Mouse (Mus musculus) neural tube, embryonic 15.5 days (tissue): ENCODE data around the gene Sorcs1. TPM values are rescaled to one million over a fixed set of nuclear protein-coding genes. Genes with fewer than 3 reads are reported as not detected.

Source experiments
- ATAC-seq: fragments of 200-750 bp; cut with Nextera tagmentation; 2 replicates; pipeline ENCODE4 v1.8.0; 2017; ENCODE audit warnings: mild to moderate bottlenecking, moderate TSS enrichment, moderate library complexity; ENCODE audit not compliant: low FRiP score
- H3K27ac ChIP-seq: fragments of 300-500 bp; sonication (generic); replicated peaks from 2 replicates; pipeline ENCODE4 v1.5.1; 2015; ENCODE audit warnings: mild to moderate bottlenecking, inconsistent platforms
- H3K27me3 ChIP-seq: fragments of 300-500 bp; sonication (generic); replicated peaks from 2 replicates; pipeline ENCODE4 v1.6.1; 2015; ENCODE audit warnings: inconsistent platforms
- H3K36me3 ChIP-seq: fragments of 300-500 bp; sonication (generic); 2 replicates; pipeline ENCODE4 v1.6.1; 2015; ENCODE audit warnings: inconsistent platforms
- H3K4me1 ChIP-seq: fragments of 300-500 bp; sonication (generic); 2 replicates; pipeline ENCODE4 v1.6.1; 2015; ENCODE audit warnings: inconsistent platforms
- H3K4me2 ChIP-seq: fragments of 300-500 bp; sonication (generic); 2 replicates; pipeline ENCODE4 v1.6.1; 2015; ENCODE audit warnings: inconsistent platforms, mild to moderate bottlenecking, moderate library complexity
- H3K4me3 ChIP-seq: fragments of 300-500 bp; sonication (generic); replicated peaks from 2 replicates; pipeline ENCODE4 v1.5.1; 2015; ENCODE audit warnings: mild to moderate bottlenecking, inconsistent platforms
- H3K9ac ChIP-seq: fragments of 300-500 bp; sonication (generic); replicated peaks from 2 replicates; pipeline ENCODE4 v1.6.1; 2015; ENCODE audit warnings: mild to moderate bottlenecking, inconsistent platforms
- H3K9me3 ChIP-seq: fragments of 300-500 bp; sonication (generic); replicated peaks from 2 replicates; pipeline ENCODE4 v1.6.1; 2016; ENCODE audit warnings: inconsistent platforms
- WGBS: fragments of 180-500 bp; shearing (Covaris S2); methylation state at CpG from one replicate; pipeline ENCODE4 v1.1.7; 2015; ENCODE audit warnings: mixed read lengths; 5-methylcytosine and 5-hydroxymethylcytosine counted together
- polyA plus RNA-seq: library from polyadenylated mRNA; unstranded; fragments of >200 nt; fragmentation: Nextera tagmentation; extraction: Ambion mirVana; gene quantifications from 2 replicates; pipeline ENCODE4 v1.2.1, GENCODE M21; 2015

Gene Sorcs1
- polyA plus RNA-seq, 1 experiment from 2014 or later, result 20.9 TPM

GRCm38 (mm10) chr19:50410561-50410960 lies 267.9 kb downstream of the Sorcs1 start:
- H3K27me3 ChIP-seq, result no peaks in the 10 kb centered on the region
- H3K4me2 ChIP-seq, result no peak overlapping the region
- no peaks in the 10 kb centered on the region for H3K9me3 ChIP-seq
- ATAC-seq, result no peak
- 76% methylated on average over 3 of the region's 3 CpGs for WGBS
- H3K9ac ChIP-seq, result no peak overlapping the region
- no peak overlapping the region for H3K27ac ChIP-seq
- no peak overlapping the region for H3K4me3 ChIP-seq
- no peaks in the 10 kb centered on the region for H3K36me3 ChIP-seq
- no peaks in the 10 kb centered on the region for H3K4me1 ChIP-seq

- 88% methylated on average over 2 of the region's 2 CpGs for WGBS
- H3K36me3 ChIP-seq, result no peaks in the 10 kb centered on the region
These were observed 280.1 kb downstream of the Sorcs1 start for GRCm38 (mm10) chr19:50398341-50398740.

GRCm38 (mm10) chr19:50395731-50396130 lies 282.7 kb downstream of the Sorcs1 start:
- 87% methylated on average over 6 of the region's 6 CpGs for WGBS
- H3K9ac ChIP-seq, result no peak overlapping the region
- H3K27ac ChIP-seq, result no peak overlapping the region
- no peaks in the 10 kb centered on the region for H3K4me1 ChIP-seq
- ATAC-seq, result no peak
- no peaks in the 10 kb centered on the region for H3K36me3 ChIP-seq
- H3K9me3 ChIP-seq, result no peaks in the 10 kb centered on the region
- no peak overlapping the region for H3K4me3 ChIP-seq
- no peak overlapping the region for H3K4me2 ChIP-seq
- no peaks in the 10 kb centered on the region for H3K27me3 ChIP-seq

More at GRCm38 (mm10) chr19:50398341-50398740, 280.1 kb downstream of the Sorcs1 start:
- no peak for ATAC-seq
- no peaks in the 10 kb centered on the region for H3K4me1 ChIP-seq
- H3K27me3 ChIP-seq, result no peaks in the 10 kb centered on the region
- no peaks in the 10 kb centered on the region for H3K9me3 ChIP-seq
- no peak overlapping the region for H3K27ac ChIP-seq
- no peak overlapping the region for H3K9ac ChIP-seq
- no peak overlapping the region for H3K4me2 ChIP-seq
- no peak overlapping the region for H3K4me3 ChIP-seq

GRCm38 (mm10) chr19:50394101-50394500 lies 284.3 kb downstream of the Sorcs1 start:
- Histone ChIP-seq H3K4me3 (no peak overlapping the region), H3K4me1 (no peaks in the 10 kb centered on the region), H3K9ac (no peak overlapping the region), H3K4me2 (no peak overlapping the region), H3K27me3 (no peaks in the 10 kb centered on the region), H3K36me3 (no peaks in the 10 kb centered on the region), H3K27ac (no peak overlapping the region), H3K9me3 (no peaks in the 10 kb centered on the region)
- ATAC-seq, result no peak
- 90% methylated on average over 5 of the region's 5 CpGs for WGBS

GRCm38 (mm10) chr19:50389925-50390552 lies 288.4 kb downstream of the Sorcs1 start:
- no peaks in the 10 kb centered on the region for H3K36me3 ChIP-seq
- no peak overlapping the region for H3K9ac ChIP-seq
- no peak overlapping the region for H3K27ac ChIP-seq
- ATAC-seq, result no peak
- H3K27me3 ChIP-seq, result no peaks in the 10 kb centered on the region
- peaks cover 4% of the 10 kb centered on the region for H3K9me3 ChIP-seq
- H3K4me3 ChIP-seq, result no peak overlapping the region
- WGBS, result 74% methylated on average over 9 of the region's 9 CpGs
- H3K4me2 ChIP-seq, result no peak overlapping the region
- no peaks in the 10 kb centered on the region for H3K4me1 ChIP-seq

GRCm38 (mm10) chr19:50378901-50379300 lies 299.5 kb downstream of the Sorcs1 start:
- Histone ChIP-seq H3K27me3 (no peaks in the 10 kb centered on the region), H3K27ac (no peak overlapping the region), H3K4me2 (no peak overlapping the region), H3K9ac (no peak overlapping the region), H3K9me3 (no peaks in the 10 kb centered on the region), H3K36me3 (no peaks in the 10 kb centered on the region), H3K4me3 (no peak overlapping the region), H3K4me1 (peaks cover 2% of the 10 kb centered on the region; the same call in 1 of the 2 replicates)
- WGBS, result 40% methylated on average over 5 of the region's 5 CpGs
- no peak for ATAC-seq

GRCm38 (mm10) chr19:50374751-50375150 lies 303.7 kb downstream of the Sorcs1 start:
- H3K4me3 ChIP-seq, result no peak overlapping the region
- H3K36me3 ChIP-seq, result no peaks in the 10 kb centered on the region
- ATAC-seq, result no peak
- H3K9me3 ChIP-seq, result no peaks in the 10 kb centered on the region
- H3K4me2 ChIP-seq, result peak overlapping the region; percentile 41
- peak overlapping the region; percentile 37; the same call in 1 of the 2 replicates for H3K27ac ChIP-seq
- no peaks in the 10 kb centered on the region for H3K27me3 ChIP-seq
- H3K9ac ChIP-seq, result no peak overlapping the region
- 40% methylated on average over 10 of the region's 10 CpGs for WGBS
- peaks cover 2% of the 10 kb centered on the region; the same call in 1 of the 2 replicates for H3K4me1 ChIP-seq

- H3K27ac ChIP-seq, result no peak overlapping the region
- H3K27me3 ChIP-seq, result no peaks in the 10 kb centered on the region
- no peaks in the 10 kb centered on the region for H3K36me3 ChIP-seq
- H3K9me3 ChIP-seq, result no peaks in the 10 kb centered on the region
- no peak overlapping the region for H3K4me2 ChIP-seq
- H3K4me3 ChIP-seq, result no peak overlapping the region
- no peak overlapping the region for H3K9ac ChIP-seq
- 56% methylated on average over 3 of the region's 3 CpGs for WGBS
- ATAC-seq, result no peak
- H3K4me1 ChIP-seq, result peaks cover 4% of the 10 kb centered on the region
These were observed 312.0 kb downstream of the Sorcs1 start for GRCm38 (mm10) chr19:50366446-50366845.

- 12% methylated on average over 9 of the region's 9 CpGs for WGBS
- ATAC-seq, result no peak
- no peaks in the 10 kb centered on the region for H3K27me3 ChIP-seq
- H3K9me3 ChIP-seq, result no peaks in the 10 kb centered on the region
- H3K4me2 ChIP-seq, result peak overlapping the region; percentile 7; the same call in 1 of the 2 replicates
- H3K27ac ChIP-seq, result no peak overlapping the region
- no peak overlapping the region for H3K9ac ChIP-seq
- H3K4me3 ChIP-seq, result no peak overlapping the region
- peaks cover 4% of the 10 kb centered on the region for H3K4me1 ChIP-seq
- H3K36me3 ChIP-seq, result no peaks in the 10 kb centered on the region
These were observed 315.6 kb downstream of the Sorcs1 start for GRCm38 (mm10) chr19:50362655-50363500.

GRCm38 (mm10) chr19:50358561-50358960 lies 319.9 kb downstream of the Sorcs1 start:
- peak overlapping the region; percentile 33; the same call in 1 of the 2 replicates for H3K27ac ChIP-seq
- no peak overlapping the region for H3K4me2 ChIP-seq
- H3K9ac ChIP-seq, result no peak overlapping the region
- H3K9me3 ChIP-seq, result no peaks in the 10 kb centered on the region
- H3K27me3 ChIP-seq, result no peaks in the 10 kb centered on the region
- no peak for ATAC-seq
- H3K36me3 ChIP-seq, result no peaks in the 10 kb centered on the region
- WGBS, result 19% methylated on average over 2 of the region's 2 CpGs
- H3K4me1 ChIP-seq, result peaks cover 4% of the 10 kb centered on the region
- H3K4me3 ChIP-seq, result no peak overlapping the region

GRCm38 (mm10) chr19:50339211-50339610 lies 339.2 kb downstream of the Sorcs1 start:
- 88% methylated on average over 8 of the region's 8 CpGs for WGBS
- no peaks in the 10 kb centered on the region for H3K27me3 ChIP-seq
- H3K4me3 ChIP-seq, result no peak overlapping the region
- no peak overlapping the region for H3K27ac ChIP-seq
- no peak overlapping the region for H3K4me2 ChIP-seq
- ATAC-seq, result no peak
- H3K9me3 ChIP-seq, result no peaks in the 10 kb centered on the region
- no peaks in the 10 kb centered on the region for H3K36me3 ChIP-seq
- no peak overlapping the region for H3K9ac ChIP-seq
- H3K4me1 ChIP-seq, result peaks cover 7% of the 10 kb centered on the region; the same call in 1 of the 2 replicates

GRCm38 (mm10) chr19:50336751-50337150 lies 341.7 kb downstream of the Sorcs1 start:
- Histone ChIP-seq H3K4me3 (no peak overlapping the region), H3K4me2 (no peak overlapping the region), H3K9ac (no peak overlapping the region), H3K27ac (no peak overlapping the region), H3K4me1 (no peaks in the 10 kb centered on the region), H3K27me3 (no peaks in the 10 kb centered on the region), H3K9me3 (no peaks in the 10 kb centered on the region), H3K36me3 (no peaks in the 10 kb centered on the region)
- WGBS, result 90% methylated on average over 3 of the region's 3 CpGs
- ATAC-seq, result no peak
